Mouse (Mus musculus) neural tube, embryonic 14.5 days (tissue): ENCODE results near the gene Usp9x. TPM values are rescaled to one million over a fixed set of nuclear protein-coding genes. Genes with fewer than 3 reads are reported as not detected.

ENCODE experiments used
- ATAC-seq: fragments of 200-750 bp; cut with Nextera tagmentation; 2 replicates; pipeline ENCODE4 v1.8.0; 2017; ENCODE audit warnings: low read depth, mild to moderate bottlenecking, moderate TSS enrichment, moderate library complexity
- H3K27ac ChIP-seq: fragments of 300-500 bp; sonication (generic); 2 replicates; pipeline ENCODE4 v1.5.1; 2014; ENCODE audit warnings: low read depth, mild to moderate bottlenecking, control low read depth, low read length, moderate library complexity, mixed read lengths
- H3K27me3 ChIP-seq: fragments of 300-500 bp; sonication (generic); 2 replicates; pipeline ENCODE4 v1.6.1; 2014; ENCODE audit warnings: low read length; ENCODE audit not compliant: control insufficient read depth, insufficient read depth
- H3K36me3 ChIP-seq: fragments of 300-500 bp; sonication (generic); 2 replicates; pipeline ENCODE4 v1.6.1; 2014; ENCODE audit warnings: low read length, mixed read lengths; ENCODE audit not compliant: control insufficient read depth, insufficient read depth
- H3K4me1 ChIP-seq: fragments of 300-500 bp; sonication (generic); 2 replicates; pipeline ENCODE4 v1.6.1; 2014; ENCODE audit warnings: low read length; ENCODE audit not compliant: control insufficient read depth, insufficient read depth
- H3K4me2 ChIP-seq: fragments of 300-500 bp; sonication (generic); 2 replicates; pipeline ENCODE4 v1.6.1; 2014; ENCODE audit warnings: mild to moderate bottlenecking, low read depth, low read length, control low read depth
- H3K4me3 ChIP-seq: fragments of 300-500 bp; sonication (generic); 2 replicates; pipeline ENCODE4 v1.5.1; 2014; ENCODE audit warnings: low read depth, low read length, control low read depth, mixed read lengths
- H3K9ac ChIP-seq: fragments of 300-500 bp; sonication (generic); replicated peaks from 2 replicates; pipeline ENCODE4 v1.6.1; 2014; ENCODE audit warnings: low read depth, mild to moderate bottlenecking, control low read depth, low read length, mixed read lengths
- H3K9me3 ChIP-seq: fragments of 300-500 bp; sonication (generic); 2 replicates; pipeline ENCODE4 v1.6.1; 2016; ENCODE audit warnings: low read length; ENCODE audit not compliant: control insufficient read depth
- WGBS: fragments of 180-500 bp; shearing (Covaris S2); extraction: QIAGEN DNeasy Blood & Tissue Kit; methylation state at CpG from one replicate; pipeline ENCODE4 v1.1.7; 2014; 5-methylcytosine and 5-hydroxymethylcytosine counted together
- polyA plus RNA-seq: library from polyadenylated mRNA; unstranded; fragments of >200 nt; fragmentation: Nextera tagmentation; extraction: Ambion mirVana; gene quantifications from 2 replicates; pipeline ENCODE4 v1.2.1, GENCODE M21; 2014

Usp9x gene
- polyA plus RNA-seq, result 84.6 and 108 TPM in 2 replicates

DNA sequence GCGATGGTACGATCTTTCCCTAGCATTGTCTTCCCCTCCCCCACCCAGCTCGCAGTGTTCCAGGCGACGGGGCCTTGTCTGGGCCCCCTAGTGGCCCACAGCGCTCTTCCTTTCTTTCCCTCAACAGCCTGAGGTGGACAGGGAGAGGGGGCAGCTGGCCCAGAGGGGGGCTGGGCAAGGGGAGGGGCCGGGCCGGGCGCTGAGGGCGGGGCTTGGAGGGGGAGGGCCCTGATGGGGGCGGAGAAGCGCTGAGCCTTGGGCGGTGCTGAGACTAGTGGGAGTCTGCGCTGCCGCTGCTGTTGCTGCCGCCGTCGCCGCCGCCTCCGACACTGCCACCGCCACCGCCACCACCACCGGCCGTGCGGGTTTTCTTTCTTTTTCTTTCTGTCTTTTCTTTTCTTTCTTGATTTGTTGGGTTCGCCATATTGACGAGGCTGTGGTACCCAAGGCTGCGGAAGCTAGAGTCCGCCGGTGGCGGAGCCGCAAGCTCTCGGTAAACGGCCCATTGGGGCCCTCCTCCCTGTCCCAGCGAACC lies at the start of gene Usp9x:
Gene Usp9x (plus strand): TSS at position 258 of the 535 bp plus-strand sequence.
- Histone ChIP-seq H3K36me3 (no peaks in the 10 kb centered on the region), H3K27me3 (no peaks in the 10 kb centered on the region), H3K9ac (peak within 1 kb of the TSS; percentile 78), H3K9me3 (no peaks in the 10 kb centered on the region), H3K27ac (peak within 1 kb of the TSS; percentile 92), H3K4me1 (no peaks in the 10 kb centered on the region), H3K4me3 (peak within 1 kb of the TSS; percentile 62), H3K4me2 (peak within 1 kb of the TSS; percentile 40; the same call in 1 of the 2 replicates)
- WGBS, result 17% methylated on average over 17 of the region's 36 CpGs
- ATAC-seq, result peak; percentile 92

DNA sequence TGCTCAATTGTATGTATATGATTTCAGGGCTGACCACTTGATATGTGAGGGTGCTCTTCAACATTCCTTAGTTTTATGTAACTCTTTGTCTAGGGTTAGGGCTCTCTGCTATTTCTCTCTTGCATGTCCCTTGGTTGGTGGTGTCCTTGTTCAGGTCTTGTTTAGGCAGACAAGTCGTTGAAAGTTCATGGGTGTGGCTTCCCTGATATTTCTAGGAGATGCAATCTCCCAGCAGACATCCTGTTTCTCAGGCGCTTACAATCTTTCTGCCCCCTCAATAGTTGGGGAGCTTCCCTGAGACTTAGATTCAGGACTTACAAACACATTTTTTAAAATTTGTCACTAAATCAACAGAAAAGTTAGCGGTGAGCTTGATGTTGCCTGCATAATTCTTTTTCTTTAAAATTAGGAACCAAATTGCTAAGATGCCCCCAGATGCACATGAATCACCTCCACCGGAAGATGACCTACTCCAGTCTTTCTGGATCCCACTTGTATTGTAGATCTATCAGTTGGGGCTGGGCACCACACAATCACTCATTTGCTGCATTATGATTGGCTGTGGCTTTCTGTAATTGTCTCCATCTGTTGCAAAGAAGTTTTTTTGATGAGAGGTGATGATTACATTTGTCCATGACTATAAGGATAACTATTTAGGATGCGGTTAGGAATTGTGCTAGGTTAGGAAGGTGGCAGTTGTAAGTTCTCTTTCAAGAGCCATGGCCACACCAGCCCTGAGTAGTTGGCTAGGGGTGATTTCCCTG lies 48.6 kb upstream of the Usp9x start:
- no peaks in the 10 kb centered on the region for H3K36me3 ChIP-seq
- no peaks in the 10 kb centered on the region for H3K9me3 ChIP-seq
- WGBS, result 84% methylated on average over 5 of the region's 5 CpGs
- H3K4me1 ChIP-seq, result no peaks in the 10 kb centered on the region
- H3K27ac ChIP-seq, result no peak overlapping the region
- no peak overlapping the region for H3K4me2 ChIP-seq
- no peak overlapping the region for H3K9ac ChIP-seq
- ATAC-seq, result no peak
- H3K4me3 ChIP-seq, result no peak overlapping the region
- no peaks in the 10 kb centered on the region for H3K27me3 ChIP-seq

DNA sequence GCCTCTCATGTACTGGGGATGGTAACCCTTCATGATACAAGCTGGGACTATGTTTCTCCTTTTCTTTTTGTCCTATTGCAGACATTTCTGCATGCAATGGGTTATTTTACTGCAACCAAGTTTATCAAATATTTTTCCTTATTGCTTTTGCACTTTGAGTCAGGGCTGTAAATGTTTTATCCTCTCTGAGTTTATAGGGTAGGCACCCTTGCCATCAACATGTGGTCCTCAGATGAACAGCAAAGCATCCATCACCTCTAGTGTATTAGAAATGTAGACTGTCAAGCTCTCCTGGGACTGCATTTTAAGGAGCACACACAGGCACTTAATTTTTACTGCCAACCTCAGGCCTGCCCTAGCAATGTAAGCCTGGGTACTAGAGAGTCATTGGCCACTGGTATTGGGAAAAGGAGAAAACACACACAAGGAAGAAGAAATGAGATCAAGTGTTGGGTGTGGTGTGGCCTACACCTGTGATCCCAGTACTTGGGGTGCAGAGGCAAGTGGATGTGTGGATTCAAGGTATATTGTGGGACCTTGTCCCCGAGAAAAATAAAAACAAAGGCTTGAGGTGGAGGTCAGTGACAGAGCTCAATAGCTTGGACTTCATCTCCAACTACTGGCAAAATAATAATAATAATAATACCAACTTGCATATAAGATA lies 46.6 kb upstream of the Usp9x start:
- H3K4me3 ChIP-seq, result no peak overlapping the region
- H3K27ac ChIP-seq, result no peak overlapping the region
- H3K4me1 ChIP-seq, result no peaks in the 10 kb centered on the region
- H3K36me3 ChIP-seq, result no peaks in the 10 kb centered on the region
- no peaks in the 10 kb centered on the region for H3K27me3 ChIP-seq
- no peak overlapping the region for H3K4me2 ChIP-seq
- WGBS, result 81% methylated on average over 1 of the region's 1 CpGs
- H3K9ac ChIP-seq, result no peak overlapping the region
- no peak for ATAC-seq
- H3K9me3 ChIP-seq, result no peaks in the 10 kb centered on the region

DNA sequence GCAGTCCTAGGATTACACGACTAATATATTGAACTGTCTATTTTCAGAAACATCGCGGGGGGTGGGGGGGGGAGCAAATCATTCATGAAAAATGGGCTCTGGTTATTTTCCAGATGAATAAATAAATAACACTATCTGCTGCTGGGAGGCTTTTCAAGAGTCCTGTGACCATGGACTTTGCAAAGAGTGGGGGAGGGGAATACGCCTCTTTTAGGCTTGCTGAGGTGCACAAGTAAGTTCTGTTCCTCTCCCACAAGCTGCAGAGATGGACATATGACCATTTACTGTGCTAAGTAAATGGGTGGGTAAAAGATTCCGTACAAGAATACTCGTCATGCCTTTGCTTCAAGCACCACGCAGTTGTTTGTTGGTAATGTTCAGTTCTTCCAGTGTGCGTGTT lies 46.0 kb upstream of the Usp9x start:
- H3K4me1 ChIP-seq, result no peaks in the 10 kb centered on the region
- H3K9me3 ChIP-seq, result no peaks in the 10 kb centered on the region
- WGBS, result 87% methylated on average over 8 of the region's 8 CpGs
- H3K27me3 ChIP-seq, result no peaks in the 10 kb centered on the region
- no peak overlapping the region for H3K27ac ChIP-seq
- no peak overlapping the region for H3K9ac ChIP-seq
- ATAC-seq, result no peak
- no peak overlapping the region for H3K4me2 ChIP-seq
- H3K36me3 ChIP-seq, result no peaks in the 10 kb centered on the region
- H3K4me3 ChIP-seq, result no peak overlapping the region

DNA sequence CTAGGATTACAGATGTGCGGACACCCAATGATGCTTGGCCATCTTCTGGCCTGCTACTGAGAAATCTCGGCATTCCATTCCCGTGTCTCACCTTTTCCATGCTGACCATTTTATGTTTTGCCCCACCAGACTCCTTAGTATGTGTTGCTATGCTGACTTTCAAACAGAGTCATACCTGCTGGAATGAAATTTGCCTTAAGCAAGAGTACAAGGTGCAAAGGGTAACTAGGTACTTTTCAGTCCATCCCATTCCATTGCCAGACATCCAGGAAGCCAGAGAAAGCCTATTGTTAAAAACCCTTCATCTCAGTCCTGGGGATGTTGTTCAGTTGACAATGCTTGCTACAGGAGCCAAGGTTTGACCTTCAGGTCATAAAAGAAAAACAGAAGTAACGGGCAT lies 43.1 kb upstream of the Usp9x start:
- 82% methylated on average over 4 of the region's 4 CpGs for WGBS
- no peaks in the 10 kb centered on the region for H3K36me3 ChIP-seq
- no peak for ATAC-seq

DNA sequence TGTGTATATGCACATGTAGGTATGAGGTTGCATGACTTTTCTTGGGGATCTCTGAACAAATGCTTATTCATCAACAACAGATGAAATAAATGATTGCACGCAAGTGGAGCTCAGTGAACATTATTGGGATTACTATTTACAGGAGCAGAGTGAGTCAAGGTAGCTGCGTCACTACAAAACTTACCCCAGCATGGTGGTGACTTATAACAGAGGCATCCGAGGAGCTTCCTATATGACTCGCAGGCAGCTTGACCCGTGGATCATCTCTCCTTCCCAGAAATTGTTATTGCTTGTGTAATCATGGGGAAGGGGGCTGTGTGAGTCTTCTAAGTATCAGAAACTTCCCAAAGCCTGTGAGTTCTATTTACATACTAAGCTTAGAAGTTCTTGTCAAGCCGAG lies 41.3 kb upstream of the Usp9x start:
- Histone ChIP-seq H3K9me3 (no peaks in the 10 kb centered on the region), H3K27me3 (no peaks in the 10 kb centered on the region), H3K27ac (no peak overlapping the region), H3K9ac (no peak overlapping the region), H3K36me3 (no peaks in the 10 kb centered on the region), H3K4me1 (no peaks in the 10 kb centered on the region), H3K4me3 (no peak overlapping the region), H3K4me2 (no peak overlapping the region)
- ATAC-seq, result no peak
- 92% methylated on average over 6 of the region's 6 CpGs for WGBS

More for the DNA sequence above, 43.1 kb upstream of the Usp9x start:
- no peak overlapping the region for H3K27ac ChIP-seq
- no peak overlapping the region for H3K4me2 ChIP-seq
- H3K27me3 ChIP-seq, result no peaks in the 10 kb centered on the region
- H3K4me1 ChIP-seq, result no peaks in the 10 kb centered on the region
- no peak overlapping the region for H3K9ac ChIP-seq
- no peak overlapping the region for H3K4me3 ChIP-seq
- H3K9me3 ChIP-seq, result no peaks in the 10 kb centered on the region

DNA sequence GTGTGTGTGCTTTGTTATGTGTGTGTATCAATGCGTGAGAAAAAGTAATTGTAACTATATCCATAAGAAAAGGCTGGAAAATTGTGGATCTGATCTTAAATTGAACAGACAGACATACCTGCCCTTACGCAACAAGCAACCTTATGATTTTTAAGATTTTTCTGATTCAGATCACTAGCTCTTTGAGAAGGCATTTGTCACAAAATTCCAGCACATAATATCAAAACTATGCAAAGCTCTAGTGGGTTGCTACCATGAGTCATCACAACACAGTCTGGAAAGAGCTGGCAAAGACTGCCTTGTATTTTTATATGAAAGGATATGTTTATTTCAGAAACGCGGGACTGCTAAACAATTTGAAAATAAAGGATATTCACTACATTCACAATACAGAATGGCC lies 34.2 kb upstream of the Usp9x start:
- WGBS, result 93% methylated on average over 4 of the region's 4 CpGs
- no peaks in the 10 kb centered on the region for H3K4me1 ChIP-seq
- ATAC-seq, result no peak

DNA sequence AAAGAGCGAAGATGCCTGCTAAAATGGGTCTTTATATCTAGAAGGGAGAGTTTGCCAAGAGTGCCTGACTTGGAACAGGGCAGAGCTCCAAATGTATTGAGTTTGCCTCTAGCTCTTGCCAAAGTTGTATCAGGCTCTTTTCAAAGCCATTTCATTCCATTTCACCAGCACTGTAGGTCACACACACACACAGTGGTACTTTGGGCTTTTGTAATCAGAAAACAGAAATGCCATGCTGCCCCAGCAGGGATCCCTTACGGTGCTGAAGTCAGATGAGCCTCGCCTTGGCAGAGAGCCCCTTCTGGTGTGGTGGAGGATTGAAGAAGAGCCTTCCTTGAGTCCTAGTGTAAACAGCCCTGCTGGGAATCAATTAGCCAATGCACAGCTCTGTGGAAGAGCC lies 32.1 kb upstream of the Usp9x start:
- Histone ChIP-seq H3K4me3 (no peak overlapping the region), H3K4me2 (no peak overlapping the region), H3K4me1 (no peaks in the 10 kb centered on the region), H3K9me3 (no peaks in the 10 kb centered on the region), H3K27me3 (no peaks in the 10 kb centered on the region), H3K27ac (no peak overlapping the region), H3K9ac (no peak overlapping the region), H3K36me3 (no peaks in the 10 kb centered on the region)
- ATAC-seq, result no peak
- WGBS, result 41% methylated on average over 3 of the region's 3 CpGs

More for the DNA sequence above, 34.2 kb upstream of the Usp9x start:
- no peaks in the 10 kb centered on the region for H3K36me3 ChIP-seq
- no peak overlapping the region for H3K9ac ChIP-seq
- no peaks in the 10 kb centered on the region for H3K27me3 ChIP-seq
- H3K9me3 ChIP-seq, result no peaks in the 10 kb centered on the region
- H3K4me3 ChIP-seq, result no peak overlapping the region
- no peak overlapping the region for H3K4me2 ChIP-seq
- H3K27ac ChIP-seq, result no peak overlapping the region

DNA sequence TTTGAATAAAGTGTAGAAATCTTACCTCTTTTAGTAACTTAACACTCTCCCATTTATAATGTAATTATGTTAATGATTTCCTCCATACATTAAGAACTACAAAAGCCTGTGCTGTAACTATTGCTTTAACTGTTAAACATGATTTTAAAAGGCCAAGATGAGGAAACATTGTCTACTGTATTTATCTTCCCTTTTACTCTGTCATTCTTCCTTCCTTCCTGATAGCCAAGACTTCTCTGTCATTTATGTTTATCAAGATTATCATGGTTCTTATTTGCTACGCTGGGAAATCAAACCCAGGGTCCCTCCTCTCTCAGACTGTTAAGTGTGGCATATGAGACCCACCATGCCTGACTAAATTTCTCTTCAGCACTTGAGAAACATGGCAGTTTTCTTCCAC lies 30.9 kb upstream of the Usp9x start:
- Histone ChIP-seq H3K4me3 (no peak overlapping the region), H3K4me1 (no peaks in the 10 kb centered on the region), H3K27ac (no peak overlapping the region), H3K27me3 (no peaks in the 10 kb centered on the region), H3K36me3 (no peaks in the 10 kb centered on the region), H3K9ac (no peak overlapping the region), H3K9me3 (no peaks in the 10 kb centered on the region), H3K4me2 (no peak overlapping the region)
- no peak for ATAC-seq
- 52% methylated on average over 1 of the region's 1 CpGs for WGBS
